Mouse (Mus musculus): ENCODE results near the gene Kcna3. TPM values are rescaled to one million over a fixed set of nuclear protein-coding genes. Genes with fewer than 3 reads are reported as not detected.

Gene Kcna3
- polyA plus RNA-seq, 1 experiment from 2014 or later: 0.73 TPM

GRCm38 (mm10) chr3:107041718-107042117 is 5.7 kb downstream of the Kcna3 start:
- Histone ChIP-seq H3K27me3 (replicated peaks; ENCODE audit: control insufficient read depth, insufficient read depth, low read length) (peaks cover 10% of the 10 kb centered on the region), H3K4me2 (ENCODE audit: low read depth, low read length) (no peak overlapping the region), H3K9ac (ENCODE audit: low read depth, low read length) (no peak overlapping the region), H3K9me3 (ENCODE audit: control insufficient read depth, low read length) (no peaks in the 10 kb centered on the region), H3K36me3 (ENCODE audit: control insufficient read depth, insufficient read depth, low read length) (no peaks in the 10 kb centered on the region), H3K4me1 (ENCODE audit: control insufficient read depth, insufficient read depth, low read length) (peaks cover under 1% of the 10 kb centered on the region), H3K27ac (ENCODE audit: low read length) (no peak overlapping the region), H3K4me3 (ENCODE audit: low read length) (no peak overlapping the region)
- no peak for ATAC-seq
- whole genome bisulfite sequencing: 76% methylated on average over 1 of the region's 1 CpGs

GRCm38 (mm10) chr3:107061468-107061867 is 25.5 kb downstream of the Kcna3 start:
- H3K4me3 ChIP-seq (ENCODE audit: low read length): no peak overlapping the region
- H3K27ac ChIP-seq (ENCODE audit: low read length): no peak overlapping the region
- H3K4me2 ChIP-seq (ENCODE audit: low read depth, low read length): no peak overlapping the region
- no peak overlapping the region for H3K9ac ChIP-seq (ENCODE audit: low read depth, low read length)
- 100% methylated on average over 1 of the region's 1 CpGs for WGBS
- H3K9me3 ChIP-seq (ENCODE audit: control insufficient read depth, low read length): no peaks in the 10 kb centered on the region
- no peak for ATAC-seq
- H3K36me3 ChIP-seq (ENCODE audit: control insufficient read depth, insufficient read depth, low read length): no peaks in the 10 kb centered on the region
- no peaks in the 10 kb centered on the region for H3K27me3 ChIP-seq (replicated peaks; ENCODE audit: control insufficient read depth, insufficient read depth, low read length)
- H3K4me1 ChIP-seq (ENCODE audit: control insufficient read depth, insufficient read depth, low read length): no peaks in the 10 kb centered on the region

GRCm38 (mm10) chr3:107062771-107063170 is 26.8 kb downstream of the Kcna3 start:
- 41% methylated on average over 1 of the region's 1 CpGs for WGBS
- Histone ChIP-seq H3K27me3 (replicated peaks; ENCODE audit: control insufficient read depth, insufficient read depth, low read length) (no peaks in the 10 kb centered on the region), H3K9me3 (ENCODE audit: control insufficient read depth, low read length) (no peaks in the 10 kb centered on the region), H3K4me2 (ENCODE audit: low read depth, low read length) (no peak overlapping the region), H3K36me3 (ENCODE audit: control insufficient read depth, insufficient read depth, low read length) (no peaks in the 10 kb centered on the region), H3K4me1 (ENCODE audit: control insufficient read depth, insufficient read depth, low read length) (no peaks in the 10 kb centered on the region), H3K9ac (ENCODE audit: low read depth, low read length) (no peak overlapping the region), H3K27ac (ENCODE audit: low read length) (no peak overlapping the region), H3K4me3 (ENCODE audit: low read length) (no peak overlapping the region)
- no peak for ATAC-seq

GRCm38 (mm10) chr3:107065510-107066095 is 29.6 kb downstream of the Kcna3 start:
- H3K9ac ChIP-seq (ENCODE audit: low read depth, low read length): no peak overlapping the region
- H3K36me3 ChIP-seq (ENCODE audit: control insufficient read depth, insufficient read depth, low read length): no peaks in the 10 kb centered on the region
- no peaks in the 10 kb centered on the region for H3K4me1 ChIP-seq (ENCODE audit: control insufficient read depth, insufficient read depth, low read length)
- no peak overlapping the region for H3K4me3 ChIP-seq (ENCODE audit: low read length)
- no peak overlapping the region for H3K4me2 ChIP-seq (ENCODE audit: low read depth, low read length)
- no peak overlapping the region for H3K27ac ChIP-seq (ENCODE audit: low read length)
- H3K9me3 ChIP-seq (ENCODE audit: control insufficient read depth, low read length): no peaks in the 10 kb centered on the region
- WGBS: 70% methylated on average over 6 of the region's 6 CpGs
- ATAC-seq: no peak
- H3K27me3 ChIP-seq (replicated peaks; ENCODE audit: control insufficient read depth, insufficient read depth, low read length): no peaks in the 10 kb centered on the region

GRCm38 (mm10) chr3:107066165-107066850 is 30.3 kb downstream of the Kcna3 start:
- ATAC-seq: no peak
- Histone ChIP-seq H3K27ac (ENCODE audit: low read length) (no peak overlapping the region), H3K4me3 (ENCODE audit: low read length) (no peak overlapping the region), H3K4me1 (ENCODE audit: control insufficient read depth, insufficient read depth, low read length) (no peaks in the 10 kb centered on the region), H3K4me2 (ENCODE audit: low read depth, low read length) (no peak overlapping the region), H3K9ac (ENCODE audit: low read depth, low read length) (no peak overlapping the region), H3K9me3 (ENCODE audit: control insufficient read depth, low read length) (no peaks in the 10 kb centered on the region), H3K27me3 (replicated peaks; ENCODE audit: control insufficient read depth, insufficient read depth, low read length) (no peaks in the 10 kb centered on the region), H3K36me3 (ENCODE audit: control insufficient read depth, insufficient read depth, low read length) (no peaks in the 10 kb centered on the region)
- 86% methylated on average over 7 of the region's 7 CpGs for WGBS

- no peaks in the 10 kb centered on the region for H3K27me3 ChIP-seq (replicated peaks; ENCODE audit: control insufficient read depth, insufficient read depth, low read length)
- H3K27ac ChIP-seq (ENCODE audit: low read length): no peak overlapping the region
- no peaks in the 10 kb centered on the region for H3K4me1 ChIP-seq (ENCODE audit: control insufficient read depth, insufficient read depth, low read length)
- 77% methylated on average over 6 of the region's 6 CpGs for WGBS
- no peak for ATAC-seq
- no peak overlapping the region for H3K4me3 ChIP-seq (ENCODE audit: low read length)
- H3K4me2 ChIP-seq (ENCODE audit: low read depth, low read length): no peak overlapping the region
- H3K36me3 ChIP-seq (ENCODE audit: control insufficient read depth, insufficient read depth, low read length): no peaks in the 10 kb centered on the region
- no peak overlapping the region for H3K9ac ChIP-seq (ENCODE audit: low read depth, low read length)
- H3K9me3 ChIP-seq (ENCODE audit: control insufficient read depth, low read length): no peaks in the 10 kb centered on the region
Observed at GRCm38 (mm10) chr3:107067245-107067644, 31.3 kb downstream of the Kcna3 start.

- no peaks in the 10 kb centered on the region; the same call in 1 of the 2 replicates for H3K4me1 ChIP-seq (ENCODE audit: control insufficient read depth, insufficient read depth, low read length)
- H3K9ac ChIP-seq (ENCODE audit: low read depth, low read length): no peak overlapping the region
- no peaks in the 10 kb centered on the region; the same call in 1 of the 2 replicates for H3K27me3 ChIP-seq (replicated peaks; ENCODE audit: control insufficient read depth, insufficient read depth, low read length)
- H3K4me2 ChIP-seq (ENCODE audit: low read depth, low read length): no peak overlapping the region
- ATAC-seq: no peak
- H3K27ac ChIP-seq (ENCODE audit: low read length): no peak overlapping the region
- no peak overlapping the region for H3K4me3 ChIP-seq (ENCODE audit: low read length)
- WGBS: 58% methylated on average over 2 of the region's 2 CpGs
- no peaks in the 10 kb centered on the region for H3K9me3 ChIP-seq (ENCODE audit: control insufficient read depth, low read length)
- no peaks in the 10 kb centered on the region for H3K36me3 ChIP-seq (ENCODE audit: control insufficient read depth, insufficient read depth, low read length)
Observed at GRCm38 (mm10) chr3:107073863-107074262, 37.9 kb downstream of the Kcna3 start.

GRCm38 (mm10) chr3:107075705-107076104 is 39.7 kb downstream of the Kcna3 start:
- ATAC-seq: peak; percentile 87
- no peak overlapping the region for H3K4me2 ChIP-seq (ENCODE audit: low read depth, low read length)
- no peaks in the 10 kb centered on the region; the same call in 1 of the 2 replicates for H3K27me3 ChIP-seq (replicated peaks; ENCODE audit: control insufficient read depth, insufficient read depth, low read length)
- WGBS: 63% methylated on average over 1 of the region's 1 CpGs
- H3K36me3 ChIP-seq (ENCODE audit: control insufficient read depth, insufficient read depth, low read length): no peaks in the 10 kb centered on the region
- H3K27ac ChIP-seq (ENCODE audit: low read length): no peak overlapping the region
- H3K4me1 ChIP-seq (ENCODE audit: control insufficient read depth, insufficient read depth, low read length): no peaks in the 10 kb centered on the region; the same call in 1 of the 2 replicates
- H3K9ac ChIP-seq (ENCODE audit: low read depth, low read length): no peak overlapping the region
- H3K4me3 ChIP-seq (ENCODE audit: low read length): no peak overlapping the region
- no peaks in the 10 kb centered on the region for H3K9me3 ChIP-seq (ENCODE audit: control insufficient read depth, low read length)

- H3K4me2 ChIP-seq (ENCODE audit: low read depth, low read length): no peak overlapping the region
- no peak overlapping the region for H3K4me3 ChIP-seq (ENCODE audit: low read length)
- H3K27me3 ChIP-seq (replicated peaks; ENCODE audit: control insufficient read depth, insufficient read depth, low read length): no peaks in the 10 kb centered on the region; the same call in 1 of the 2 replicates
- H3K9me3 ChIP-seq (ENCODE audit: control insufficient read depth, low read length): no peaks in the 10 kb centered on the region
- H3K27ac ChIP-seq (ENCODE audit: low read length): no peak overlapping the region
- no peaks in the 10 kb centered on the region; the same call in 1 of the 2 replicates for H3K4me1 ChIP-seq (ENCODE audit: control insufficient read depth, insufficient read depth, low read length)
- no peak; the same call in 1 of the 2 replicates for ATAC-seq
- H3K36me3 ChIP-seq (ENCODE audit: control insufficient read depth, insufficient read depth, low read length): no peaks in the 10 kb centered on the region
- H3K9ac ChIP-seq (ENCODE audit: low read depth, low read length): no peak overlapping the region
- WGBS: 51% methylated on average over 3 of the region's 3 CpGs
Observed at GRCm38 (mm10) chr3:107076658-107077057, 40.7 kb downstream of the Kcna3 start.

All from intestine, embryonic 16.5 days (tissue).